Mouse (Mus musculus) heart, adult 2 months (tissue): ENCODE data around the gene Gm13030.

Experiments
- CTCF ChIP-seq: fragments of 200-600 bp; IDR thresholded peaks from 2 replicates; pipeline ENCODE4 v1.8.1; 2022; ENCODE audit warnings: antibody characterized with exemption, mild to moderate bottlenecking, moderate library complexity
- POLR2A ChIP-seq: fragments of 200-500 bp; IDR thresholded peaks from 2 replicates; pipeline ENCODE4 v1.6.1; 2011; ENCODE audit warnings: mild to moderate bottlenecking, low read depth, low read length, control low read depth; ENCODE audit not compliant: insufficient read depth

DNA sequence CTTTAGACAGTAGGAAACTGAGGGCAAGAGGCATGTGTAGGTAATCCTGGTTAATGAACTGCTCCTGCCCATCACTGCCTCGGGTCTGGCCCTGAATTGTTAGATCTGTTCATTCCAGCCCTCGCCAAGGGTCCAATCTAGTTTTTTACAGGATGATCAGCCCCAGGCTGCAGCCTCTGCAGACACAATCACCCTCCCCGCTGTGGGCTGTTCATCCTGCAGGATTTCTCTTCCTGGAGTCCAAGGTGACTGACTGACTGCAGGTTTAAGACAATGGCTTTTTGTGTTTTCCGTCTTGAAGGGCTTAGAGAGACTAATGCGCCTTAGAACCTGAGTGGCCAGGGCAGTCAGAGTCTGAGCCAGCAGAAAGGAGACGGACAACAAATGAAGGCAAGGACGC is 15.4 kb upstream of the Gm13030 start:
- no peak for TF ChIP-seq POLR2A
- TF ChIP-seq CTCF: no peak
